Mouse (Mus musculus) cerebellum, adult 11-12 months (tissue): Measurements from ENCODE around the gene Nectin2.

Source experiments
- DNase-seq: peaks from one replicate; pipeline ENCODE4 v3.0.0; 2022

Nectin2 gene

DNA sequence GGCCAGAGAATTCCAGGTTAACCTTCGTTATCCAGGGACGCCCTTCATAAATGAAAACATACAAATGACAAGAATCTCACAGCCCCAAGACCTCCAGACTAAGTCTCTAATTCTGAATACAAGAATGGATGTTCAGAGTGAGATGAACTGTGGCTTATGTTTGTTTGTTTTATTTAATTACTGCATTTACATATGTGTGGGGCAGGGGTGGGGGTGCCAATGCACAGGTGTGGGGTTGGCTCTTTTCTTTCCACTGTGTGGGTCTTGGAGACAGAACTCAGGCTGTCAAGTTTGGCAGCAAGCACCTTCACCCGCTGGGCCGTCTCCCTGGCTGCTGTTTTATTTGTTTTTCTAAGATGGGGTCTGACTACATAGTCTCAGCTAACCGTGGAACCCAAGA lies 7.8 kb downstream of the Nectin2 start:
- DNase-seq, result no peak

DNA sequence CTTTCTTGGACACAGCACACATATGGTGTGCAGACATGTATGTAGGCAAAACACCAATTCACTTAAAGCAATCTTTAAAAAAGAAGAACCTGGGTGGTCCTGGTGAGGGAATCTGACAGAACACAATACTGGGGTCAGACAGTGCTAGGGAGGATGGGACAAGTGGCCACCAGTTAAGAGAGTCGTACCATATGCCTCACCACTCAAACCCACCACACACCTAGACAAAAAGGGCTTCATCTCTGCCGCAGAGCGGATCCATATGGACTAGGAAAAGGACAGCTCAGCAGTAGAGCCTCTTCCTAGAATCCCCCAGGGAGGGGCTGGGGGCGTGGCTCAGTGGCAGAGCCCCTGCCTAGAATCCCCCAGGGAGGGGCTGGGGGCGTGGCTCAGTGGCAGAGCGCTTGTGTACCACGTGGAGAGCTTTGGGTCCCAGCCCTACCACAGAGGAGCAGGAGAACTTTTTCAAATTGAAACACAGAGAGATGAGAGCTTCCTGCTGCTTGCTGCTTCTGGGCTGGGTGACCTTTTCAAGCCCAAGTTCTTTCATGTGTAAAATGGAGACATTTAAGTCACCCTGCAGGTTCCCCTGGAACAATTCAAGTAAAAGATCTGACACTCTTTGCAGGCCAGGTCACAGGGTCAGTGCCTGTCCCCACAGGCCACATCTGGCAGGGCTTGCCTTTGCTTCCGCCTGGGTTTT lies 8.8 kb downstream of the Nectin2 start:
- DNase-seq, result no peak

DNA sequence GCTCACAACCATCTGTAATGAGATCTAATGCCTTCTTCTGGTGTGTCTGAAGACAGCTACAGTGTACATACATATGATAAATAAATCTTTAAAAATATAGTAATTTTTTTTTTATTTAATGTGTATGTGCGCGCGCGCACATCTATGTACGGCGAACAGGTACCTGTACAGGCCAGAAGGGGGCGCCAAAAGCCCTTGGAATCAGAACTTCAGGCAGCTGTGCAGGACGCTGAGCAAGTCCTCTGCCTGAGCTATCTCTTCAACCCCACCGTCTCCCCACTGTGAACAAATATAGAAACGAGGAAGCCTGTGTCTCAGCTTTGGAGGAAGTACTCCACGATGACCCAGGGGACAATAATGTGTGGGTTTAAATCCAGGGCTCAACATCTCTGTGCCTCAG lies 10.0 kb downstream of the Nectin2 start:
- DNase-seq, result no peak

DNA sequence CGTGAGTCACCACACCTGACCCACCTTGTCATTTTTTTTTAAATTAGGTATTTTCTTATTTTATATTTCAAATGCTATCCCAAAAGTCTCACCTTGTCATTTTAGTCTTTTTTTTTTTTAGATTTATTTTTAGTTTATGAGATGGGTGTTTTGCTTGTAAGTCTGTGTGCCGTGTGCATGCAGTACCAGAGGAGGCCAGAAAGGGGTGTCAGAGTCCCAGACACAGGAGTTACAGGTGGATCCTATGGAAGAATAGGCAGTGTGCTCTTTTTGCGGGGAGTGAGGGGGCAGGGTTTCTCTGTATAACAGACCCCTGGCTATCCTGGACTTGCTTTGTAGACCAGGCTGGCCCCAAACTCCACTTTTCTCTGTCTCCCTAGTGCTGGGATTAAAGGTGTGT lies 11.5 kb downstream of the Nectin2 start:
- no peak for DNase-seq

DNA sequence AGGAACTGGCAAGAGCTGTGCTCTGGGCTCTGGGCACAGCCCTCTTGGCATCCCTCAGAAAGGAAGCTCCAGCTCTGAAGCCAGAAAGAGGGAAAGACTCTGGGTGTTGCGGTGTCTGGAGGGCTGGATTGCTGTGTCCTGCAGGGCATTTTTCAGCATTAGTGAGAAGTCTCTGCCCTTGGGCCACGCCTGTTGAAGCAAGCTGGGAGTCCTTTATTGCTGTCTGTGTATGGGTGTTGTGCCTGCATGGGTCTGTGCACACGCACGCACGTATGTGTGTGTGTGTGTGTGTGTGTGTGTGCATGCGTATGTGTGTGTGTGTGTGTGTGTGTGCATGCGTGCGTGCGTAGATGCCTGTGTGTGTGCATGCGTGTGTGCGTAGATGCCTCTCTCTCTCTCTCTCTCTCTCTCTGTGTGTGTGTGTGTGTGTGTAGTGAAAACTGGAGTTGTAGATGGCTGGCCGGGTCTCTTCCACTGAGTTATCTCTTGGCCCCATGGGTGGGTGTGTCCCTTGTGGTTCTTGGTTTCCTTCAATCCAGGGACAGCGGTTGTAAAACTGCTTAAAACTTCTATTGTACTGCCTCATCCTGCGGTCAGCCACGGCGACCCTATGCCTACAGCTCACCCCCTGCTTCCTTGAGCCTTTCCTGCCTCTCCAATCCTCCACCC lies 13.8 kb downstream of the Nectin2 start:
- DNase-seq, result no peak

DNA sequence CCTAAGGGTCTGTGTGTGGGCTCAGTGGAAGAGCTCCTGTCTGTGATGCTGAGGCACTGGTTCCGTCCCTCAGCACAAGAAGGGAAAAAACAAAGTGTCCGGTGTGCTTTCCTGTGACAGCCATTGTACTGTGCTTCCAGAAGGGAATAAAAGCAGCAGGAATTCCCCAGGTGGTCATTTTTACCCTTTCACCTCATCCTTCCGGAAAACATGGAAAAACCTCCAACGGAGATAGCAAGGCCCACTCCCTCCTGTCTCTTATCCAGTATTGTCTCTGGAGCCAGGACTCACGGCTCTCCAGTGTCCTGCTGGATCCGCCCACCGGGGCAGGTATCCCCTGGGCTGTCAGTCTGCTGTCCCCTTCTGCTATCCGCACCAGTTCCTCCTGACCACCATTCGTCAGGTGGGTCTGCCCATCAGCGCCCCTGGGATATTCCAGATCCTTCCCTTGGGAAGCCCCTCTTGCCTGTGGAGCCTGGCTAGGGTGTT lies 16.1 kb downstream of the Nectin2 start:
- DNase-seq, result no peak

DNA sequence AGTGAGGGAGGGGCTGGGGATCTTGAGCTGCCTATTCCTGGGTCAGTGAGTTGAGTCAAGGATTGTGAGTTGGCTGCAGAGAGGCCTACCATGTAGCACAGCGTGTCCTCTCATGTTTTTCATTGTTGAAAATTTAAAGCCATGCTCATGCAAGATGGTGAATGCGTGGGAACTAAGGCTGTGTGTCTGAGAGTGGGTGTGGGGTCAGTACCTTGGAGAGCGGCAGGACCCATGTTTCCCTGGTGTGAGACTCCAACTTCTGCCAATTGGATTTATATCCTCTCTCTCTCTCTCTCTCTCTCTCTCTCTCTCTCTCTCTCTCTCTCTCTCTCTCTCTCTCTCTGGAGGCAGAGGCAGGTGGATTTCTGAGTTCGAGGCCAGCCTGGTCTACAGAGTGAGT lies 23.7 kb downstream of the Nectin2 start:
- no peak for DNase-seq

DNA sequence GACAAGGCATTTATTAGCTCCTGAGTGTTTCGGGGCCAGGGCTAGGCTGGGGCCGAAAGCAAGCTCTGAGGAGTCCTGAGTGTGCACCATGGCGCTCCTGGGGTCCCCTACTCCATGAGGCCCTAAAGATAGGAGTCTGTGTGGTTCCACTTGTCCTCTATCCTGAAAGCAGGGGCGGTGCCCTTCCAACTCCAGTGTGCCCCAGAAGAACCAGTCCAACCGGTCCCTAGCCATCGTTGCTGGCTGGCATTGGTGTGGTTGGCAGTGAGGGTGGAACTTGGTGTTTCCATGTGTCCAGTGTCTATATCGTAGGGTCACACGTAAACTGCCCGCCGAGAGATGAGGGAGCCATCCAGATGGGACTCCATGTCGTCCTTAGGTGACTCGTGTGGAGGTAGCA lies 26.1 kb downstream of the Nectin2 start:
- no peak for DNase-seq

DNA sequence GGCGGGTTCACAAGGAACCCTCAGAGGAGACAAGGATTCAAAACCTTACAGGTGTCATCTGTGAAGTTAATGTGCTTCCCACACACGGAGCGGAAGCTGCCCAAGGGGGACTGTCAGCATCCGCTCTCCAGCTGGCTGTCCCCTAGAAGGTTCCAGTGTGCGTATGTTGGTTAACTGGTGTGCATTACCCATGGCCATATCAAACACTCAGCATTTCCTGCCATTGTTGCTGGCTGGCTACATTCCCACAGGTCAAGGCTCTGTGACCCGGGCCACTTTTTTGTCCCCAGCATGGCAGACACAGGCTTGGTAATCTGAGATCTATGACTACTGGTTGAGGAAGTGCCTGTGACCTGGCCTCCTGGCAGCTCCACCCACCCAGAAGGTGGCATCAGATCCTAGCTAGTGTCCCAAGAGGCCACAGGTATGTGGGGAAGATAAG lies 27.5 kb downstream of the Nectin2 start:
- no peak for DNase-seq

DNA sequence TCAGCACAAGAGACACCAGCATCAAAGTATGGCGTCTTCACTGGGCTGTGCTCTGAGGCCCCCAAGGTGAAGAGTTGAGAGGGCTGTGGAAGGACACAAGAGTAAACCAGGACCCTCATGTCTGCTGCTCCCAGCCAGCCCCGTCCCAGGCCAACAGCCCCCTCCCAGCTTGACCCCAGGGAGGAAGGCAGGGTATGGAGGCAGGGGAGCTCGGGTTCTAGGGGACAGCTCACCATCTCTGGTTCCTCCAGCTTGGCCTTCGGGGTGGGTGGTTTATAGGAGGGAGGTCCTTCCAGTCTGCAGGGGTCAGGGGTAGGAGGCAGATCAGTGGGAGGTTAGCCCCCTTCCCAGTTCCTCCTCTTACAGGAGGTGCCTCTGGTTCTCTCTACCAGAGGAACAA lies 31.1 kb downstream of the Nectin2 start:
- DNase-seq, result no peak

DNA sequence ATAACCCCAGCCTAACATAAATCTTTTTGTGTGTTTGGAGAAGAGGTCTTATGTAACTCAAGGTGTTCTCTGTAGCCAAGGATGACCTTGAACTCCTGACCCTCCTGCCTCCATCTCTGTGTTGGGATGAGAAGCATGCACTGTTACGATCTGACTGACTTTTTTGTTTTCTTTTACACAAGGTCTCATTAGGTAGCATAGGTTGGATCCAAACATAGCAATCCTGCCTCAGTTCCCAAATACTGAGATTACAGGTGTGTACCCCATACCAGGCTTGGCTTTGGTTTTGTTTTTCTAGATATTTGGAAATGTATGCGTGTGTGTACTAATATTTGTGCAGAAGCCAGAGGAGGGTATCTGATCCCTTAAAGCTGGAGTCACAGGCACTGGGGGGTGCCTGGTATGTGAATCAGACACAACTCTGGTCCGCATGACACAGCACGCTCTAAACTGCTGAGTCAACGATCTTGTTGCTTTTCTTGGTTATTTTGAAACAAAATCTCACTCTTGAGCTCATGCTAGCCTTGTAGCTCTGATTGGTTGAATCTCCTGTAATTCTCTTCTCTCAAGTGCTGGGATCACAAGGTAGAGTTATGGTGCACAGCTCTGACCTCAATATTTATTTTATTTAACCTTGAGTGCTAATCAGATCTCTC lies 31.9 kb downstream of the Nectin2 start:
- DNase-seq, result no peak

DNA sequence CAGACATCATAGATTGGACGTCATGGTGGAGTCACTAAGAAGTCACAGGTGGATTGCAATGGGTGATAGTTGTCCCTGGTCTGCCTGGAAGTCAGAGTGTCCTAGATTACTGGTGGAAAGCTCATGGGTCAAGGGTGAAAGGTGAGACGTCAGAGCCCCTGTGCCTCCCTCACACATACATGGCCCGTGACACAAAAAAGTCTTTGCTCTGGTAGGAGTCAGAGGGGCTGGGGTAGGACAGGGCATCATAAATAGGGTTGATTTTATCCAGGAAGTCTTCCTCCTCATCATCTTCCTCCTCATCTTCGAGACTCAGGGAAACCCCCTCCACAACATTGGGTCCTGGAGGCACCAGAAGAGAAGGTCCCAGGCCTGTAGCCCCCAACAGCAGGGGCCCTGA lies 32.9 kb downstream of the Nectin2 start:
- peak; percentile 60 for DNase-seq

DNA sequence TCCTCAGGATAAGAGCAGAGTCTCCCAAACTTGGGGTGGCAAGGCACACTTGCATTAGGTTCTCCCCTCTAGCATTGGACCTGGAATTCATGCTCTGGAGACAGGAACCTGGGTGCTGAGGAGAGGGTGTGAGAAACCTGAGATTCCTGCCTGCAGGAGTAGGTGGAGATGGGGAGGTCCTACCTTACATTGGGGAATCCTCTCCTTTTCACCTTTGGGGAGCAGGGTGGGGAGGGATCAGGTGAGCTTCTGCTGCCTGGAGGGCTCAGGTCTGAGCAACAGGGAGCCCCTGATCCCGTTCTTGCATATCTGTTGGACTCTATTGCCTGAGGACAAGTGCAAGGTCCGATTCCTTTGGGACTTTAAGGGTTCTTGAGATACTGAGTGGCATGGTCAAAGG lies 33.5 kb downstream of the Nectin2 start:
- peak; percentile 69 for DNase-seq

DNA sequence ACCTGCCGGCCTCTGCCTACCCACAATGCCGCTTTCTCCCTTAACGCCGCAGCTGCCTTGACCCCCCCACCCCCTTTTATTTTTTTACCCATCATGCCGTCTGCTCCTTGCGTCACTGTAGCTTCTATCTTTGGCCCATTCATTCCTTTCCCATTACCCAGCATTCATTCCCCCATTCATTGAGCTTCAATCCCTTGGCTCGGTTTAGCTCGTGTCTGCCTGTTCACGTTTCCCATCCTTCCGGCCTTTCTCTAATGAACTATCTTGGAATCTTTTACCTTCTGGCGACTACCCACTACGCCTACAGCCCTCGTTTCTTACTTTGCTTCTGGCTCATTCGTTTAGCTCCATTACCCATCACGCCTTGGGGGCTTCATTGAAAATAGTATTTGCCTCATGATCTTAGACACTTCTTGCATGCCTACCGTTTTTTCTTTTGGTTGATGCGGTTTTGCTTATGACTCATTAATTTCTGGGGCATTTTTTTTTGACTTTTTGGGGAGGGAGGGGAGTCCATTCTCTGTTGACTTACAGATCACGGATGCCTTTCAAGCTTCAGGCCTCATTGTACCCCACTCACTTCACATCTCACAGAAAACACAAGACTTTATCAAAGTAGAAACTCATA lies 34.1 kb downstream of the Nectin2 start:
- no peak for DNase-seq

DNA sequence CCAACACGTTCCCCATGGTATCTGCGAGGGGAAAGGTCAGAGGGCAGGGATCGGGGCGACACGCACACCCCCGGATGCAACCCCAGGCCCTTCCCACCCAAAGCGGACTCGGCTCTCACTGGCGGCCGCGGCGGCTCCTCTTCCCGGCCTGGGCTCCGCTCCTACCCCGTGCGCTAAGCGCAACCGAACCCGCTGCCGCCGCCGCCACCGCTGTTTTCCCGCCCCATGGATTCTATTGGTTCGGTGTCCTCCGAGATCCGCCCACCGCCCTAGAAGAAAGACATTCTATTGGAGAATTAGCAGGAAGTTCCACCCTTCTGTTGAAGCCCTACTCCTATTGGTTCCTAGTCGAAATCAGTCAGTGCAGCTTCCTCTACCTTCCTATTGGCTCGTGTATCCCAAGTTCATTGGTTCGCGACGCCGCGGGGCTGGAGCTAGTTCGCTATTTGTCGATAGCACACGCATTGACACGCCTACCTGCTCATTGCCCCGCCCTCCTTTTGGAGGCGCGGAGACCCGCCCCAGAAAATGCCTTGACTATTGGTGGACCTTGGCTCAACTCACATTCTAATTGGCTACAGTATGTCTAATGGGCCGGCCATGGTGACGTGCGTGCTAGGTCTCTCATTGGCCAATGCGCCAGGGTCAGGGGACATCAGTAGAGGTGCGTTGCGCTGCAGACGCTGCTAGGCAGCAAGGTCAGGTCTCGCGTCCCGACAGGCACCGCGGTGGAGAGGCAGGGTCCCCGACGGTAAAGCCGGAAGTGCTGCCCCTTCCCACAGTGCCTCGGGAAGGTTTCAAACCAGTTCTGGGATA lies 34.8 kb downstream of the Nectin2 start, which contains the start of gene Tomm40:
Gene Tomm40 (minus strand): TSS at position 200 of the 816 bp plus-strand sequence.
- DNase-seq, result peak; percentile 100

DNA sequence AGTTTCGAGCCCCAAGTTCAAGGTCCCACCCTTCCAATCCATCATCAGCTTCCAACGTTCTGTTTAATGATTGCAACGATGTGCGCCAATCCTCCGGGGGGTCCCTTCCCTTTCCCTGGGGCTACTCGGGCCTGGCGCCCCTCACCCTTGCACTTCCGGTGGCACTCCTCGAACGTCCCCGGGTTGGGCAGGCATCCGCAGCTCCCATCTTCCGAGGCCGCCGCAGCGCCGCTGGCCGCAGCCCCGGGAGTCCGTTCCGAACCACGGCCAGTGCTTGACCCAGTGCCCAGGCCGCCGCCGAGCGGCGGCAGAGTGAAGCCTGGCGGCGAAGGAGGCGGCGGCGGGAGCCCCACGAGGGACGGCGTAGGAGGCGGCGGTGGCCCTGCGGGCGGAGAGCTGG lies 35.4 kb downstream of the Nectin2 start:
- DNase-seq, result no peak

DNA sequence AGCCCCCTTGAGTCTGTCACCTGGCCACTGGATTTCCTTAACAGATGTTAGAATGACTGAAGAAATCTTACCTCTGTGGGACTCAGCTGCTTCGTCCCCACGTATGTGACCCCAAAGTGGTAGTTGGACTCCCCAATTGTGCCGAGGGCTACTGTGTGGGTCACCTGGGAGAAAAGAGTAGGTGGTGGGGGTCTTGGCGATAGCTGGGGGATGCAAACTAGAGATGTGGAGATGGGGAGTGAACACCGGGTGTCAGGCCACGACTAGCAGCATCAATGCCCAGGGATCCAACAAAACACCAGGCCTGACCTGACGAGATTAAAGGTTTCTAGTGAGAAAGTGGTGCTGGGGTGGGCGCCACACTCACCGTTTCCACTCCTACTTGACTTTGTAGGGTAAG lies 36.7 kb downstream of the Nectin2 start:
- peak; percentile 53 for DNase-seq

DNA sequence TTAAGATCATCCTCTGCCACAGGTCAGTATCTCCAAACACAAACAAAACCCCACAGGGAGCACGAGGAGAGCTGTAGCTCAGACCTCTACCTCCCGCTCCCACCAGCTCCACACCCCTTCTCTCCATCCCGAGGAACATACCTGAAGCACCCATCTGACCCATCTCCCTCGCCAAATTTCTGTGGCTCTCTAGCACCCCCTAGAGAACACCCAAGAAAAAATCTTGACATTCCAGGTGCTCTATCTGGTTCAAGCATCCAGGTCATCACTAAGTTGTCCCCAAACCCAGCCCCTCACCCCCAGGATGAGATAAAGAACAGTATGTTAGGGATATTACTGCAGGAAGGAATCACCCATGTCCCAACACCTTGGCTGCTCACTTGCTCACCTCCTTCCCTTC lies 37.1 kb downstream of the Nectin2 start:
- DNase-seq, result peak; percentile 54

DNA sequence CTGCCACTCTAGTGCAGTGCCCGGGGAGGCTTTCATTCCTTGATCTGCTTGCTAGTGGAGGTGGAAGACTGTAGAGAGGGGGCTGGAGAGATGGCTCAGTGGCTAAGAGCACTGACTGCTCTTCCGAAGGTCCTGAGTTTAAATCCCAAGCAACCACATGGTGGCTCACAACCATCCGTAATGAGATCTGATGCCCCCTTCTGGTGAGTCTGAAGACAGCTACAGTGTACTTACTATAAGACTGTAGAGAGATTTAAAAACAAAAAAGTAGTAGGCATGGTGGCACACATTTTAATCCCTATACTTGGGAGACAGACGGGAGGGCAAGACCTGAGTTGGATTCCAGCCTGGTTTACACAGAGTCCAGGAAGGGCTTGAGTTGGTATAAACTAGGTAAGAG lies 37.9 kb downstream of the Nectin2 start:
- no peak for DNase-seq

DNA sequence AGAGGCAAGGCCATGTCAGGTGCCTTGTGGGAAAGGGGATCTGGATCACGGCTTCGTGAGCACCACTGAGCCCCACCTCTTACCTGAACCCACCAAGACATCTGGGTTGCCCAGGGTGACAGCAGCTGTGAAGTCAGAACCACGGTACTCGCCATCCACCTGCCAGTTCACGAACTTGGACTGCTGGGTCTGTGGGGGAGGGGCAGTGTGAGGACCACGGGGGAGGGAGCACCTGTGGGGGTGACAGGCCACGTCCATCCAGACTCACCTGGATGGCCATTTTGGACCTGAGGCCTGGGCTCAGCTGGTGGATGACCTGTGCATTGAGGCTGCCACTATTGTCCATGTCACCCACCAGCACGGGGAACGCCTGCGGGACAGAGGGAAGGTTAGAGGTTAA lies 39.6 kb downstream of the Nectin2 start:
- peak; percentile 43 for DNase-seq

DNA sequence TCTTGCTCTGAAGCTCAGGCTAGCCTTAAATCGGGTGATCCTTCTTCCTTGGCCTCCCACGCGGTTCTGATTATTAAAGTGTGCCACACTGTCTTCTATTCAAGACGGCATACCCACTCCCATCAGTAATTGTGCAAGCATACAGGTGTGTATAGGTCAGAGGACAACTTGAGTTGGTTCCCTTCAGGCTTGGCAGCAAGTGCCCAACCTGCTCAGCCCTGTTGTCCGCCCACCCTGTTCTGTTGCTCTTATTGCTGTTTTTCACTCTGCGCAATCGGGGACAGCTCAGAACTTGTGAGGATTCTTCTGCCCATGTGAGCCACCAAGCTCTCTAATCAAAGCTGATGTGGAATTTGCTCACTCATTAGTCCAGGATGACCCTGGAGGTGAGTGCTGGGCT lies 45.0 kb downstream of the Nectin2 start:
- no peak for DNase-seq

DNA sequence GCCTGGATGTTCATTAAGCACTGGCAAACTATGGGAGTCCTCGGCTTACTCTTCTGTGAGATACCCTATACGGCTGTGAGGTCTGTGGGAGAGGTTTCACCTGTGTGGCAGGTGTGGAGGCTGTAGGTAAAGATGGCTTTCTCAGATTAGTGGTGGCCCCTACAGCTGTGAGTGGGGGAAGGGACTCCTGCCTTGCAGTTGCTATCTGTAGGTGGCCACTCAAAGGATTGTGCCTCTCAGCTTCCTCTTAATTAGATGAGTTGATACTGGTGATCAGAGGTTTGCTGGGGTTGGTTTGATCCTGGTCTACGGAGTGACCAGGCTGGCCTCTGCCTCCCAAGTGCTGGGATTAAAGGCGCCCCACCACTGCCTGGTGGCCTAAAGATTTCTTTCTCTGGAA lies 45.8 kb downstream of the Nectin2 start:
- DNase-seq, result no peak
